Mouse (Mus musculus): ENCODE data around the gene Smarcal1. TPM values are rescaled to one million over a fixed set of nuclear protein-coding genes. Genes with fewer than 3 reads are reported as not detected.

Gene Smarcal1
- polyA plus RNA-seq, 1 experiment: 24.3 TPM

- Histone ChIP-seq H3K36me3 (ENCODE audit: control insufficient read depth, insufficient read depth, low read length) (no peaks in the 10 kb centered on the region), H3K4me3 (ENCODE audit: insufficient read depth, low read depth, low read length) (no peak overlapping the region), H3K27me3 (replicated peaks; ENCODE audit: control insufficient read depth, insufficient read depth, low read length) (no peaks in the 10 kb centered on the region), H3K4me1 (ENCODE audit: control insufficient read depth, insufficient read depth, low read length) (peaks cover 16% of the 10 kb centered on the region), H3K27ac (ENCODE audit: insufficient read depth, low read depth, low read length) (no peak overlapping the region)
- no peak for TF ChIP-seq POLR2A (IDR thresholded peaks at IDR 0.05; ENCODE audit: low read depth, low read length)
- TF ChIP-seq CTCF (conservative IDR thresholded peaks at IDR 0.05; ENCODE audit: insufficient read depth, insufficient read length, low read depth, low read length): no peak
- 81% methylated on average over 5 of the region's 5 CpGs for WGBS
- DNase-seq: no peak
Measured at GRCm38 (mm10) chr1:72600778-72601177, 17.7 kb downstream of the Smarcal1 start.

- no peak for TF ChIP-seq POLR2A (IDR thresholded peaks at IDR 0.05; ENCODE audit: low read depth, low read length)
- TF ChIP-seq CTCF (conservative IDR thresholded peaks at IDR 0.05; ENCODE audit: insufficient read depth, insufficient read length, low read depth, low read length): no peak
- Histone ChIP-seq H3K4me1 (ENCODE audit: control insufficient read depth, insufficient read depth, low read length) (peaks cover 16% of the 10 kb centered on the region), H3K4me3 (ENCODE audit: insufficient read depth, low read depth, low read length) (no peak overlapping the region), H3K36me3 (ENCODE audit: control insufficient read depth, insufficient read depth, low read length) (no peaks in the 10 kb centered on the region), H3K27ac (ENCODE audit: insufficient read depth, low read depth, low read length) (no peak overlapping the region), H3K27me3 (replicated peaks; ENCODE audit: control insufficient read depth, insufficient read depth, low read length) (no peaks in the 10 kb centered on the region)
- 94% methylated on average over 7 of the region's 7 CpGs for WGBS
- DNase-seq: no peak
Measured at GRCm38 (mm10) chr1:72601233-72601632, 18.2 kb downstream of the Smarcal1 start.

GRCm38 (mm10) chr1:72602186-72602585 lies 19.1 kb downstream of the Smarcal1 start:
- no peak for TF ChIP-seq POLR2A (IDR thresholded peaks at IDR 0.05; ENCODE audit: low read depth, low read length)
- no peak for TF ChIP-seq CTCF (conservative IDR thresholded peaks at IDR 0.05; ENCODE audit: insufficient read depth, insufficient read length, low read depth, low read length)
- no peaks in the 10 kb centered on the region for H3K36me3 ChIP-seq (ENCODE audit: control insufficient read depth, insufficient read depth, low read length)
- 92% methylated on average over 5 of the region's 5 CpGs for WGBS

GRCm38 (mm10) chr1:72602803-72603202 lies 19.8 kb downstream of the Smarcal1 start:
- no peak for DNase-seq
- 94% methylated on average over 5 of the region's 5 CpGs for WGBS
- Histone ChIP-seq H3K4me1 (ENCODE audit: control insufficient read depth, insufficient read depth, low read length) (peaks cover 16% of the 10 kb centered on the region), H3K27me3 (replicated peaks; ENCODE audit: control insufficient read depth, insufficient read depth, low read length) (no peaks in the 10 kb centered on the region), H3K27ac (ENCODE audit: insufficient read depth, low read depth, low read length) (no peak overlapping the region), H3K4me3 (ENCODE audit: insufficient read depth, low read depth, low read length) (no peak overlapping the region), H3K36me3 (ENCODE audit: control insufficient read depth, insufficient read depth, low read length) (no peaks in the 10 kb centered on the region)
- no peak for TF ChIP-seq POLR2A (IDR thresholded peaks at IDR 0.05; ENCODE audit: low read depth, low read length)
- no peak for TF ChIP-seq CTCF (conservative IDR thresholded peaks at IDR 0.05; ENCODE audit: insufficient read depth, insufficient read length, low read depth, low read length)

More at GRCm38 (mm10) chr1:72602186-72602585, 19.1 kb downstream of the Smarcal1 start:
- DNase-seq: no peak
- no peaks in the 10 kb centered on the region for H3K27me3 ChIP-seq (replicated peaks; ENCODE audit: control insufficient read depth, insufficient read depth, low read length)
- H3K4me1 ChIP-seq (ENCODE audit: control insufficient read depth, insufficient read depth, low read length): peaks cover 16% of the 10 kb centered on the region
- H3K4me3 ChIP-seq (ENCODE audit: insufficient read depth, low read depth, low read length): no peak overlapping the region
- H3K27ac ChIP-seq (ENCODE audit: insufficient read depth, low read depth, low read length): no peak overlapping the region

GRCm38 (mm10) chr1:72606186-72606673 lies 23.2 kb downstream of the Smarcal1 start:
- Histone ChIP-seq H3K27ac (ENCODE audit: insufficient read depth, low read depth, low read length) (no peak overlapping the region), H3K27me3 (replicated peaks; ENCODE audit: control insufficient read depth, insufficient read depth, low read length) (no peaks in the 10 kb centered on the region), H3K4me1 (ENCODE audit: control insufficient read depth, insufficient read depth, low read length) (no peaks in the 10 kb centered on the region; the same call in 1 of the 2 replicates), H3K36me3 (ENCODE audit: control insufficient read depth, insufficient read depth, low read length) (no peaks in the 10 kb centered on the region; the same call in 1 of the 2 replicates), H3K4me3 (ENCODE audit: insufficient read depth, low read depth, low read length) (no peak overlapping the region)
- no peak for DNase-seq
- TF ChIP-seq POLR2A (IDR thresholded peaks at IDR 0.05; ENCODE audit: low read depth, low read length) (no peak), CTCF (conservative IDR thresholded peaks at IDR 0.05; ENCODE audit: insufficient read depth, insufficient read length, low read depth, low read length) (no peak)
- WGBS: 60% methylated on average over 12 of the region's 12 CpGs

GRCm38 (mm10) chr1:72609129-72609528 lies 26.1 kb downstream of the Smarcal1 start:
- TF ChIP-seq POLR2A (IDR thresholded peaks at IDR 0.05; ENCODE audit: low read depth, low read length) (no peak), CTCF (conservative IDR thresholded peaks at IDR 0.05; ENCODE audit: insufficient read depth, insufficient read length, low read depth, low read length) (no peak)
- WGBS: 91% methylated on average over 10 of the region's 10 CpGs

GRCm38 (mm10) chr1:72609887-72610877 lies 27.1 kb downstream of the Smarcal1 start:
- Histone ChIP-seq H3K27ac (ENCODE audit: insufficient read depth, low read depth, low read length) (no peak overlapping the region), H3K36me3 (ENCODE audit: control insufficient read depth, insufficient read depth, low read length) (no peaks in the 10 kb centered on the region; the same call in none of the 2 replicates), H3K4me3 (ENCODE audit: insufficient read depth, low read depth, low read length) (no peak overlapping the region), H3K27me3 (replicated peaks; ENCODE audit: control insufficient read depth, insufficient read depth, low read length) (no peaks in the 10 kb centered on the region), H3K4me1 (ENCODE audit: control insufficient read depth, insufficient read depth, low read length) (no peaks in the 10 kb centered on the region; the same call in 1 of the 2 replicates)
- DNase-seq: peak; percentile 75
- TF ChIP-seq POLR2A (IDR thresholded peaks at IDR 0.05; ENCODE audit: low read depth, low read length) (no peak), CTCF (conservative IDR thresholded peaks at IDR 0.05; ENCODE audit: insufficient read depth, insufficient read length, low read depth, low read length) (no peak; the same call in 1 of the 2 replicates)
- WGBS: 81% methylated on average over 23 of the region's 23 CpGs

More at GRCm38 (mm10) chr1:72609129-72609528, 26.1 kb downstream of the Smarcal1 start:
- no peaks in the 10 kb centered on the region for H3K27me3 ChIP-seq (replicated peaks; ENCODE audit: control insufficient read depth, insufficient read depth, low read length)
- no peak overlapping the region for H3K27ac ChIP-seq (ENCODE audit: insufficient read depth, low read depth, low read length)
- H3K36me3 ChIP-seq (ENCODE audit: control insufficient read depth, insufficient read depth, low read length): no peaks in the 10 kb centered on the region; the same call in none of the 2 replicates
- no peak overlapping the region for H3K4me3 ChIP-seq (ENCODE audit: insufficient read depth, low read depth, low read length)
- H3K4me1 ChIP-seq (ENCODE audit: control insufficient read depth, insufficient read depth, low read length): no peaks in the 10 kb centered on the region; the same call in 1 of the 2 replicates
- no peak for DNase-seq

Data from kidney, adult 2 months (tissue).